ENCODE assay signal across 27 mouse cellular contexts in genomic region chr6:116584095-116584494, GRCm38 (mm10). TPM values are rescaled to one million over a fixed set of nuclear protein-coding genes. Genes with fewer than 3 reads are reported as not detected.
DNase-seq lines count a peak whose midpoint lies in the region; TF ChIP-seq lines count a peak whose summit lies in the region.
"Had no signal": no experiment of that assay in that cellular context is flagged by ENCODE, and none has a peak within 500 bp of the region (broad histone marks: within the 10 kb centered on the region; RNA-seq: fewer than 3 reads in every experiment).

Gene Olfr215, minus strand, starts transcription at chr6:116584195.

- no peak for TF ChIP-seq POLR2A in brain, embryonic 14.5 days (IDR thresholded peaks at IDR 0.05; ENCODE audit: borderline replicate concordance, extremely low read depth, insufficient read depth, insufficient read length, poor library complexity, severe bottlenecking)

- TF ChIP-seq CTCF in brain, embryonic 14.5 days (IDR thresholded peaks at IDR 0.05; ENCODE audit: borderline replicate concordance, extremely low read depth, insufficient read depth, insufficient read length): no peak

- peak; percentile 19 for DNase-seq in heart, adult 11 months
- DNase-seq in heart, adult 8-10 months (ENCODE audit: low spot score): no peak
- DNase-seq in retina, postnatal 1 day: peak; percentile 15
- no peak for DNase-seq in retina, embryonic 14.5 days (ENCODE audit: low spot score)
- peak; percentile 75 for DNase-seq in Muller cell, postnatal 12 days (ENCODE audit: inconsistent ontology term)
- DNase-seq in brain, embryonic 14.5 days (ENCODE audit: low read depth): peak; percentile 4
- no peak for DNase-seq in cerebellum, adult 11-12 months
- DNase-seq: adrenal gland, adult 8-10 months; adrenal gland, postnatal 14 days; adrenal gland, postnatal 36 days; cerebellum, adult 11 months; cerebellum, adult 2 months; cerebellum, adult 9-10 months; cerebellum, postnatal 10 days; cerebellum, postnatal 25 days had no signal

RNA-seq across cellular contexts. Expression of gene Olfr215, which starts in this region (rescaled TPM):
- not detected for total RNA-seq in heart, adult 8-10 months (2022)
- polyA plus RNA-seq in brain, embryonic 14.5 days (2012; rRNA removed): 0.01 TPM in 1 of 2 replicates, not detected in the other
- total RNA-seq: adrenal gland, adult 18-20 months; adrenal gland, adult 8-10 months; adrenal gland, postnatal 14 days; adrenal gland, postnatal 36 days; ES-E14; MEL had no signal
- polyA plus RNA-seq: activated CD4-positive, CD25-positive, alpha-beta regulatory T cell, adult 4 months; cerebellum, adult 2 months; cortical plate, adult 2 months; embryonic facial prominence, embryonic 11.5 days; embryonic facial prominence, embryonic 13.5 days; forebrain, embryonic 12.5 days; forebrain, embryonic 14.5 days; forebrain, embryonic 16.5 days; frontal cortex, adult 2 months; Patski had no signal

Comparison
In these comparisons a context has a peak if more than half of its experiments do, and no peak if none do; other contexts are left out.
1. DNase-seq: peak in heart, adult 11 months (single experiment), retina, postnatal 1 day (single experiment) and Muller cell, postnatal 12 days (single experiment); none in heart, adult 8-10 months (single experiment), retina, embryonic 14.5 days (single experiment) and cerebellum, adult 11-12 months (single experiment).
2. Peak in DNase-seq in brain, embryonic 14.5 days; RNA of the gene not detected or under 1 TPM.